Mouse (Mus musculus): Measurements from ENCODE around the gene Zfp593.

- no peak for TF ChIP-seq CTCF (IDR thresholded peaks at IDR 0.05; ENCODE audit: control insufficient read depth, insufficient read depth, insufficient read length)
- TF ChIP-seq FOSL1 (IDR thresholded peaks at IDR 0.05; ENCODE audit: insufficient read depth, low read length, poor library complexity, severe bottlenecking): no peak
- TF ChIP-seq MYOD1 (IDR thresholded peaks at IDR 0.05; ENCODE audit: control insufficient read depth, insufficient read length, low read depth): no peak
- TF ChIP-seq CEBPB (IDR thresholded peaks at IDR 0.05; ENCODE audit: low read depth): no peak
Observed at GRCm38 (mm10) chr4:134272731-134273416, 27.5 kb upstream of the Zfp593 start.

All from C2C12 (cell line).